Mouse (Mus musculus): ENCODE data around the gene Snip1.
A peak's percentile ranks its signal among the peaks of the same experiment; 100 is the strongest.

The Snip1 gene

DNA sequence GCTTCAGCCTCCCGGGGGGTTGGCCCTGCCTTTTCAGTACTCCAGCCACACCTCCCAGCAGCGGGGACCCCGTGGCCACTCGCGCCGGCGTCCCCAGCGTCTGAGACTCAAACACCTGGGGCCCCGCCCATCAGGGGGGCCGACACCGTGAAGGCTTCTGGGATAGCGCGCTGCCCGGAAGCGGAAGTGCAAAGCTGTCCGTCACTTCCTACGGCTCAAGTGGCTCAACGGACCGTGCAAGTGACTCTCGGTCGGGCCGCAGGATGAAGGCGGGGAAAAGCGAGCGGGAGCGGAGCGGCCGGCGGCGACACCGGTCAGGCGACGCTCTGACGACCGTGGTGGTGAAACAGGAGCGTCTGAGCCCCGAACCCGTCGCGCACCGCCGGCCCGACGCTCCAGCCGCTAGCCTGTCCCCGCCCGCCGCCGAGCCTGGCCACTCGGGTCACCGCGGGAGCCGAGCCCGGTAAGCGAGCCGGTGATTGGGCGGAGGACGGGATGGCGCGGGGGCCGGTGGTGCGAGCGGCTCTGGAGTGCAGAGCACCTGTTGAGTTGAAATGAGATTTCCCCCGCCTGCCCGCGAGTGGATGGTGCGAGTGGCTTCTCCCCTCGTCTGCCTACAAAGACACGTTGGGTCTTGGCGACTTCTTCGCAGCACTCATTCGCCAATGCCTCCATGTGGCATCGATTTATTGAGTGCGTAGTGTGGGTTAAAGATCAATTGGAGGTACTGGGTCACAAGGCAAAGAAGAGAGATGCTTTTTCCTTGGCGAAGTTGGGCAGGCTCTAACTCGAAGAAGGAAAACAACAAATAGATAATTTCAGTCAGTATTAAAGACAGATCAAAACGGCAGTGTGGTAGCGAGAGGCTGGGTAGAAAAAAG lies at the start of gene Snip1:
Gene Snip1 (plus strand): TSS at position 183 of the 881 bp plus-strand sequence.
- DNase-seq: peak; percentile 94 to 96

DNA sequence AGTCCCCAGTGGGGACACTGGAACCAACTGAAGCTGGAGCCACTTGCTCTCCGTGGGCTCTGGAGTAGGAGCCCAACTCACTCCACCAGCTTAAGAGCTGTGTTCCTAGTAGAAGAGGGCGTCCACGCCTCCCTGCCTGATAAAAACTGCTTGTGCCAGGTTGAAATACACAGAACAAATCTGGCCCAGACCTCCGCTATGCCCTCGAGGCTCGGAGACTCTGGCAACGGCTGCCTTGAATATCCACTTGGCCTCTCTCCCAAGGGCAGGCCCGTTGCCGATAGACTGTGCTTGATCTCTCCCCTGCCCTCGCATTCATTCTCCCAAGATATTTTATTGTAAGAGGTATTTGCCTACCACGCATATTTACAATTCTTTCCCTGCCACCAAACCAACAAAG lies 49.0 kb upstream of the Snip1 start:
- peak in 1 of 2 experiments; percentile 16 for DNase-seq

DNA sequence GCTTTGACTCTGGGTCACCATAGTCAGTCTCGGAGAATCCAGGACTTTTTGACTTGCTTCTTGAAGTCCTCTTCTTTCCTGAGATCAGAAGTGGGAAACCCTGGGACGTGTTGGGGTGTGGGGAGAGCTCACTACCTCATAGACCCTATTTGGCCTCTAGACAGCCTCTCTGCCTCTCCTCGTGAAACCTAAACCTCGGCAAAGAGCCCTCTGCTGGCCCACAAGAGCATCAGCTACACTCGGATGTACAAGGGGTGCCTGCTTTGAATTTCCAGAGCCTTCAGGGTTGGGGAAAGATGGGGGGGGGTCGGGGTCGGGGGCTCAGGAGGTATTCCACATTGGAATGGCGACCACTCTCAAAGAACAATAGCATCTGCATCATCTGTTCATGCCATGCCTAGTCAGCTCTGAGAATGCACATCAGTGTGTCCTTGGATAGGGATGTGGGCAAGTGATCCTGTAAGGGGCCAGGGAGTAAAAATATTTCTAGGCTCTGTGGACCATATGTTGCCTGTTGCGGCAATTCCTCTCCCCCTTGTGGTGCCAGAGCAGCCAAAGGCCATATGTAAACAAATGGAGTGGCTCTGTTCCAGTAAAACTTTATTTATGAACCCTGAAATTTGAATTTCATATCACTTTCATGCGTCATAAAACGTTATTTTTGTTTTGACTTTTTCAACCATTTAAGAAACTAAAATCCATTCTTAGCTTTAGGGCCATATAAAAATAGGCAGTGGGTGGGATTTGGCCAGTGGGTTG lies 45.5 kb upstream of the Snip1 start:
- peak; percentile 29 to 51 for DNase-seq

DNA sequence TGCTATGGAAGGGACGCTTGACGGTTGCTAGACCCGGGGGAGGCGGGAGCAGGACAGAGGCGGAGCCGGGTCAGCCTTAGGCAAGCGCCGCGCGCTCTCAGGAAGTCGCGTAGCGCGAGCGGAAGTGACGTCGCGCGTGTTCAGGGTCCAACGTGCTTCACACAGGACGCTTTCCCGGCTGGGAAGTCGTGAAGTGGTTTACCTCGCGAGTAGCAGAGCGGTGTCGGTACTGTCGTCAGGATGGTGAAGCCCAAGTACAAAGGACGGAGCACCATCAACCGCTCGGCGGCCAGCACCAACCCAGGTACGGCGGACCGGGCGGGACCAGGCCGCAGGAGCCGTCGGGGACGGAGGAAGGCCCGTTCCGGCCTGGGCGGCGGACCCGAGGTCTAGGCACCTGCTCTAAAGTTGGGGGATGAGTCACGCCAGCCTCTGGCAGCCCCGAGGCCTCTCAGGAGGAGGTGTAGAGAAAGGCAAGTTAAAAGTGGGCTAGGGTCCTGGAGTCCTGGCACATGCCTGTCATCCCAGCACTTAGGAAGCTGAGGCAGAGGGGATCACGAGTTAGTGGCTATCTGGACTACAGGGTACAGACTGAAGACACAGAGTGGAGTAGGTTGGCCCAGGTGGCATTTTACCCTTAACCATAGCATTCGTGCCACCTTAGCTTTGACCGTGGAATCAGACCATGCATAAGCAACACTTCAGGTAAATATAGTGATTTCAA lies 36.4 kb upstream of the Snip1 start:
- DNase-seq: peak; percentile 97

DNA sequence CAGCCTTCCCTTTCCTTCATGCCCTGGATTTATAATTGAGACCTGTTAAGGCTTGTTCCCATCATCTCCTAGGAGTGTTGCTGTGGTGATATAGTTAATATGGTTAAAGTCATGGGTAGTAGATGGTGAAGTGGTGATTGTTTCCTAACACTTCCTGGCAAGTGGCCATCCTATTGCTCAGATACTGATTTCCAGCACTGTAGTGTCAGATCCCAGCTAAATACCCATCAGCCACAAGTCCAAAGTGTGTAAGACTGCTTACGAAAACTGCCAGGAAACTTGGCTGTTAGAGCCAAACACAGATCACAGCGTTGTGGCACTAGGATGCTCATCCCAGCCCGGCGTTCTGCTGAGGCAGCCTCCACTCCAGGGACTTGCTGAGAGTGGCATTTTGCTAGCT lies 32.1 kb upstream of the Snip1 start:
- DNase-seq: no peak

DNA sequence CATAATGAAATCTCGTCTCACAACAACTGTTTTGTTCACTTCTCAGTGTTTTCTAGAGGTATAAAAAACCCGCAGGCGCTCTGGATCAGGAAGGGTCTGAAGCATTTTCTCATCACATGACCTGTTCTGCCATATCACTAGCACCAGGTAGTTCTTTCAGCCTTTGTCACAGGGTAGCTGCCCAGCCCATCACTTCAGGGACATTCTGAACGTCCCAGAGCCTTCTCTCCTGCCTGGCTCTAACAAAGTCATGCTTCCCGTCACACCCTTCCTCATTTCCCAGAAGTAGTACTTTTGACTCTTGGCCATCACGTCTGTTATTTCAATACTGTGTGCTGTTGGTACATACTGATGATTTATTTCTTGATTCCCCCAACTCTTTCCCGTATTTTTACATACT lies 22.0 kb upstream of the Snip1 start:
- DNase-seq: no peak

DNA sequence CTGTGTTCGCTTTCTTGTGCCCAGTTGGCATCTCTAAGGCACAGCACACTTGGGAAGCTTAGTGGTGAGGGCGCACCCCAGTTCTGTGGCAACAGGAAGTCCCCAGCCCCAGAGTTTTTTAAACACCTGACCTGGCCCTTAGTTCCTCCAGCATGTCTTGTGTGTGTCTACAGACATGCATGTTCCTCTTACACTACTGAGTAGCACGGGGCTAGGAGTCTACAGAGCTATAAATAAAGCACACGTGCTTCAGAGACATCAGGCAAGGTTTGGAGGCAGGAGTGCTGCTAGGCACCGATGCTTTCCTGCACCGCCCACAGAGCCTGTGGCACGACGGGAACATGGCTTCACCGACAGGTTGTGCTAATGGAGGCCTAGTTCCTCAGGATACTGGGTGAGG lies 11.1 kb upstream of the Snip1 start:
- DNase-seq: no peak

DNA sequence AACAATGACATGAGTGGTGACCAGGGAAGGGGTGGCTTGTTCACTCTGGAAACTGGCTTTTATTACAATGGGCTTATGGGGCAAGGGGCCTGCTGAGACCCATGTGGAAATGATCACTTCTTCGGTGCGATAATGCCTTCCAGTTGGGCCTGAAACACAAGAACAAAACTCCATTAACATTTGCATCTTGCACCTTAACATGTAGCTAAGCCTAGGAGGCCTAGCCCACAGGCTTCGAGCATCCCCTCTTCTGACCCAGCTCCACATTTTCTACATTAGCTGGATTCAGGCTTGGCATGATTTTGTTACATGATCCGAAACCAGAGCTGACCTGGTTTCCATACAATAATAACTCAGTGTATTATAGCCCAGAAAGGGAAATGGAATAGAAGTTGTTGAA lies 10.0 kb upstream of the Snip1 start:
- DNase-seq: no peak

DNA sequence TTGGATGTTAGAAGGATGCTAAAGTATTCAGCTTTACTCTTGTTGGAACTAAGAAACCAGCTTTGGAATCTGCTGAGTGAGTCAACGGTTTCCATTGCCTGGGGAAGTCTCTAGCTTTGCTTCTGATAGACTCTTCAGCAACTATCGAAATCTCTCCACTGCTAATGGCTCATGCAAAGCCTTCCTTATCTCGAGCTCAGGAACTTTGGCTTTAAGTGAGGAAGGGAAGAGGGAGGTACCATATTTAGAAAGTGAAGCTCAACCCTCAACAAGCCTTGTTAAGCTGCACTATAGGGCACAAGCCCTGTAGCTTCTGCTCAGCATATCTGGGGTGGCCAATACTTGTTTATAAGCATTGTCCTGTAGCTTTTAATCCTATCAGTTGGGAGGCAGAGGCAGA lies 9.2 kb upstream of the Snip1 start:
- DNase-seq: no peak

DNA sequence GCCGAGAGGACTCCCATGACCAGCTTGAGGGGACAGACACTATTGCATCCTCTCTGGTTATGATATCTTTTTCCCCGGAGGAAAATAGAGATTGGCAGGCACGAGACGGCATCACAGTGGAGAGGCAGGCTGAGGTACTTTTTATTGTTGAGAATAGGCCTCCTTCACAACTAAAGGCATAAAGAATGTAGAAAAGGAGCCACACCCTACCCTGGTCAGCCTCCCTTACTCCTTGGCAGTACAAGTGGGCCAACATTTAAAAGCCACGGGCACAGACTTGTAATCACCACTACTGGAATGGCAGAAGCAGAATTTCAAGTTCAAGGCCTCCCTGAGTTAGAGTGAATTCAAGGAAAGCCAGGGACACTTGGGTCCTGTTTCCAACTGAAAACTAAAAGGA lies 8.4 kb upstream of the Snip1 start:
- no peak for DNase-seq

DNA sequence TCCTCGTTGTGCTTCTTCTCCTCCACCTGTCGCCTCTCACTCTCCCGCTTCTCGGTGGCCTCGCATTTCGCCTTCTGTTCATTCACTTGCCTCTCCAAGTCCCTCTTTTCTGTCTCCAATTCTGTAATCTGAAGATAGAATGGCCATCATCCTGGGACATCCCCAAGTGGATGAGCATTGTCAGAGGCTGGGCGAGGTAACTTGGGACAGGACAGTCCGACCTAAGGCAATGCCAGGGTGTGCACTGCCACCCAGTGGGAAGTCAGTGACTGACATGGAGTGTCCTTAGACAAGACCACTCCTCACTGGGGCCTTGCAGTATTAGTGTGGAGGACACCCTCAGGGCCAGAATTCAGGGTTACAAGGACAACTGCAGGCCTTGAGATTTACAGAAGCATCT lies 7.4 kb upstream of the Snip1 start:
- peak; percentile 82 to 87 for DNase-seq

DNA sequence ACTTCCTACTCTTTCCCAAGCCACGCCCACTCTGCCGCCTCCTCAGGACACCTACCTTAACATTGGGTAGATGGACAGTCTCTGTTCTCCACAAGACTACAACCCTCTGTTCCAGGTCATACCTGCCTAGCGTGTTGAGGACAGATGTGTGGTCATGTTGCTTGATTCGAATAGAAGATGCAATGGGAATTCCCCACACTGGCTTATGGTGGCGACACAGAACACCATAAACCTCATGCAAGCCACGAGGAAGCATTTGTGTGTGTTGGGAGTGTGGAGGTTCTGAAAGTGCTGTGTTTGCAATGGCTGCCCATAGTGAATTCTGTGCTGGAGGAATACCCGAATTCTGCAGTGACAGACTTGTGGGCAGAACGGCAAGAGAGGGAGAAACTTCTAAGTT lies 2.6 kb upstream of the Snip1 start:
- DNase-seq: no peak

DNA sequence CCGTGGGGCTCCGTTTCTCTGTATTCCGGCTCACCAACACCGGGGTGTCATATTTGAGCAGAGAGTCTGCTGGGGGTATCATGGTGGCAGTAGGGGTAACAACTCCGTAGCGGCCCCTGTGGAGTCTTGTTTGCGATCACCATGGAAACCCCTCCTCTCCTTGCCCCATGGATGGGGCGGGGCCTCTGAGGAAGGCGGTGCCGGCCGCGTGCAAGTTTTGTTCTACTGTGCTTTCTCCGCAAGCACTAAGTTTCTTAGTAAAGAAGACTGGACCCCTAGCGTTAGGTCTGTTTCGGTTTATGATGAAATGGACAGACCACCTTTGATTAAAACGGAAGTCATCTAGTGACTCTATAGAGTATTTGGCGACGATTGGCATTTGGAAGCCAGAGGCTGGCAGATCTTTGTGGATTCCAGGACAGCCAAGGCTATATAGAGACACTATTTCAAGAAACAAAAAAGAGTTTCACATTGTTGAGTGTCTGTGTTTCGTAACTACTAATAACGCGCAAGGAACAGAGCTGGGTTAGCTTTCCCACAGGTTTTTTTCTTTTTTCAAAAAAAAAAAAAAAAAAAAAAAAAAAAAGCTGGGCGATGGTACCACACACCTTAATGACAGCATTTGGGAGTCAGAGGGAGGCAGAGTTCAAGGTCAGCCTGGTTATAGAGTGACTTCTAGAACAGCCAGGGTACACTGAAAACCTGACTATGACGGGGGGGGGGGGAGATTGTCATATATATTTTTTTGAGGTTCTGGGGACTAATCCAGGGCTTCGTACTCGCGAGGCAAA lies 760 bp upstream of the Snip1 start, which contains the start of gene Dnali1:
Gene Dnali1 (minus strand): TSS at position 187 of the 791 bp plus-strand sequence.
- DNase-seq: peak; percentile 72 to 78

DNA sequence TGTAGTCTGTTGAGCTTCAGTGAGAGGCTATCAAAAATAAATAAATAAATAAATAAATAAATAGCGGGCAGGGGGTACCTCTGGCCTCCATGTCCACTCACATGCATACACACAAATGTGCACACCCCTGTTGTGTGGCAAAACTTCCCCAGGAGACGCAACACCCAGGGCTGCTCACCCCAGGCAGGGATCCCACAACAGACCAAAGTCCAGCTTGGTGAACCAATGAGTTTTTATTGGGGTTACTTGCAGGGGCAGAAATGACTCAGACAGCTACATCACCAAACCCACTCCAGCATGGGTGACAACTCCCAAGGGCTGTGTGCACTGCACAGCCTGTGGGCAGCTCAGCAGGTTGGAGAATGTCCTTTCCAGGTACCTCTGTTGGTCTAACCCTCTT lies 11.2 kb downstream of the Snip1 start:
- no peak for DNase-seq

DNA sequence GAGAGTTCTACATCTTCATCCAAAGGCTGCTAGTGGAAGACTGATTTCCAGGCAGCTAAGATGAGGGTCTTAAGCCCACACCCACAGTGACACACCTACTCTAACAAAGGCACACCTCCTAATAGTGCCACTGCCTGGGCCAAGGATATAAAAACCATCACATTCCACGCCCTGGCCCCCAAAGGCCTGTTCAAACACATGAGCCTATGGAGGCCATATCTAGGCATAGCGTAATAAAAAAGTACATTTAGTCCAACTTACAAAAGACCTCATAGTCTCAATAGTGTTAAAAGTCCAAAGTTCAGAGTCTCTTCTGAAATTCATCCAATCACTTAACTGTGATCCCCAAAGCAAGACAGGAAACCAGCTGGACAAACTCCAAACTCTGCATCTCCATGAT lies 12.2 kb downstream of the Snip1 start:
- DNase-seq: no peak

DNA sequence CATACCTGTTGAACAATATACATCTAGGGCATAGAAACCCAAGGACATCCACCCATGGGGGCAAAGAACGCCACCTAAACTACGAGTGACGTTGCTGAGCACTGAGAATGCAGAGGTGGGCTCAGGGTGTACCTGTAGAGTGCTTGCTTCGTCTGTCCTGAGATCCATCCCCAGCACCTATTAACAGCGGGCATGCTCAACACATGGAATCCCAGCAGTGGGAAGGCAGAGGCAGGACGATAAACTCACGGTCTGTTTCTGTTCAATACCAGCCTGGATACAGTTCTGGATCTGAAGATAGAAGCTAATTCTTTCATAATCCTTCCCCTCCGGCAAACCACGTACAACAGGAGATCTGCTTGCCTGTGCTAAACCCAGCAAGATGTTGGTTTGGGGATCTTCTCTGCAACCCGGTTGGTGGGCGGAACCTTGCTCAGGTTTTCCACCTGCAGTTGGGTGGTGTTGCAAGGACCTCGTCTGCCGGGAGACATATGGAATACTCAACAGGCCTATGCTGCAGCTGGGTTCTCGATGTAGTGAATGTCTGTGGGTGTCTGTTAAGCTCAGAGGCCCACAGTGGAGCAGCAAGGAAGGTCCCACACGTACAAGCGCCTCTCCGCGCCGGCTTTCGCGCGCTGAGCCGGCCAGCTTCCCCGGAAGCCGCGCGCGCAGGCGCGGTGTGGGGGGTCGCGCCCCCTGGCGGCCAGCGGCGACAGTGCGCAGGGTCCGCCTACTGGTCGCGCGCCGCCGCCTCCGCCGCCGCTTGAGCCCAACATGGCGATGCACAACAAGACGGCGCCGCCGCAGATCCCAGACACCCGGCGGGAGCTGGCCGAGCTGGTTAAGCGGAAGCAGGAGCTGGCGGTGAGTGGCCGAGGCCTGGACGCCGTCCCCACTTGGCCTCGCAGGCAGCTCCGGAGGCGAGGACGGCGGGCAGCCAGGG lies 18.2 kb downstream of the Snip1 start, which contains the start of gene Meaf6:
Gene Meaf6 (plus strand): TSS at position 732 of the 943 bp plus-strand sequence.
- DNase-seq: peak; percentile 93 to 95

DNA sequence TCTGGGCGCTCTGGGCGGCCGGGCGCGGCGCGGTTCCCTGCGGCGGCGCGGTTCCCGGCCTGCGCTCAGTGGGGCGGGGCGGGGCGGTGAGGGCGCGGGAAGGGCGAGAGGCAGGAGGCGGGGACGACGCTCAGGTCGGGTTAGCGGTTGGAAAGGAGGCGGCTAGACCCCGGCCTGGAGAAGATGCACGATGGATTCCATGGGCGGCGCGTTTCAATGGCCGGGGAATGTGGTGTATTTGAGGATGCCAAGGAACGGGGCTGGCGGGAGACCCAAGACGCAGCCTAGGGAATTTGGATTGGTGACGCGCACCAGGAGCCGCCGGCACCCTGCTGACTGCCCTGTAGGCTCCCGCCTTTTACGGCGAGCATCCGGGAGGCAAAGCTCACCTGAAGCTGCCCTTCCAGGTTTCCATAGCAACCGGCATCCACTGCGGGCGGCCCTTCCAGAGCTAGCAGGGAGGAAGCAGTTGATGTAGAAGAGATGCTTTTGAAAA lies 18.9 kb downstream of the Snip1 start:
- peak; percentile 84 to 91 for DNase-seq

DNA sequence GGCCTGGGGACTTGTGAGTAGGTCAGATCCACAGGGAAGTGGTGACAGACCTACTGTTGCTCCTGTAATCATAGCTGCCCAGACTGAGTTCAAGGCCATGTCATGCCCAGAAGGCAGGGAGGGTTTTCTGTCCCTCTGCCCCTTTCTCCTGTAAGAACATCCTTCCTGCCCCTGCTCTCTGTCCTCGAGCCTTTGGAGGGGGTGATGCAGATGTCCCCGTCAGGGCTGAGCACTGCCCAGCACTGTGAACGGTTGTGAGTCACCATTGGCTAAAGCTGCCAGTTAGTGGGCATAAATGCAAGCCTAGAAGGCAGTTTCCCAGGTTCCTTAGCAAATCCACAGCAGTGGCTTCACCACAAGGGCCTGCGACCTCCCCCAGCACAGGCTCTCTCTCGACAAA lies 26.6 kb downstream of the Snip1 start:
- no peak for DNase-seq

DNA sequence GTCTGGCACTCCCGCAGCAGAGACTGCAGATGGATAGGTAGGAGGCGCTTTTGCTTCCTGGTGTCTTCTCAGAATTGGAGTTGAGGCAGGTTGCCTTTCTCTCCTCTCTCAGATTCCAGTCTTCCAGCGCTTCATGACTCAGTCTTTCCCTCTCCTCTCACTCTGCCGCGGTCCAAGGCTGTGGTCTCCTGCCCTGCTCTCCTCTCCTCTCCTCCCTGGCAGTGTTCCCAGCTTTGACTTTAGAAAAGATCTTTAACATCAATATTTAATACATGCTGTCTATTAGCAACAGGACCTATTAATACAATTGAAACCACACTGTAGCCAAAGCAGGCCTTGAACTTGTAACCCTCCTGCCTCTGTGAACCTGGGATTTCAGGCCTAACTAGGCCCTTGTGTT lies 29.6 kb downstream of the Snip1 start:
- DNase-seq: no peak

DNA sequence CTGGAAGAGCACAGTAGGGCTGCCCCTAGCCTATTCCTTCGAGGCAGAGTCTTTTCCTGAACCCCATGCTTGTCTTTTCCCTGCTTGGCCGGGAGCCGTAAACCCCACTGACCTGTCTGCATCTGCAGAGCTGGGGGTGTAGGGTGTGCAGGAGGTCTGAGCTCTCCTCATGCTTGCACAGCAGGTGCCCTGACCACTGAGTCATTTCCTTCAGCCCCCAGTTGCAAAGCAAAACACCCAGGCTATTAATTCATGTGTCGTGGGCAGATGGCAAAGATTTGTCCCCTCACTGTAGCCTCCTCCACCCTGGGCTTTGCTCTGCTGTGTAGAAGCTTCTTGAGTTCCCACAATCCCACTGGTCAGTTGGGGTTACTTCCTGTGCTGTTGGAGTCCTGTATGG lies 30.9 kb downstream of the Snip1 start:
- DNase-seq: no peak

DNA sequence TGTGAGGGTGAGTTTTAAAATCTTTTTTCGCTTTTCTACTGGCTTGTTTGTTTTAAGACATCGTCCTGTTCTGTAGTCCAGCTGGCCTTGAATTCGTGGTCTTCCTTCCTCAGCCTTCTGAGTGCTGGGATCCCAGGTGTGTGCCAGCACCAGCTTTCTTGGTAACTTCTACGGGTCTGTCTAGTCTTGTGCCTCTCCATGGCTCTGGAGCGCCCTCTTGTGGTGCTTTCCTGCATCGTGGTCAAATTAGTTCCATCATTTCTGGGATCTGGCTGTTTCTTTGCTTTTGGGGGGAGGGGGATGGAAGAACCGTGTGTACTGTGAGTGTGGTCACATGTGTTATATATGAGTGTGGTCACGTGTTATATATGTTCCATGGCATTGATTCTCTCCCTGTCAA lies 33.0 kb downstream of the Snip1 start:
- DNase-seq: peak; percentile 92 to 93
